Mouse (Mus musculus) liver, embryonic 14.5 days (tissue): Measurements from ENCODE around the gene Olfr530.

Experiments used
- CTCF ChIP-seq: IDR thresholded peaks from 2 replicates; pipeline ENCODE4 v1.5.1; 2016; ENCODE audit warnings: antibody characterized with exemption, low read depth, control low read depth
- EP300 ChIP-seq: IDR thresholded peaks from 2 replicates; pipeline ENCODE4 v1.6.1; 2016; ENCODE audit warnings: antibody characterized with exemption, low read depth

DNA sequence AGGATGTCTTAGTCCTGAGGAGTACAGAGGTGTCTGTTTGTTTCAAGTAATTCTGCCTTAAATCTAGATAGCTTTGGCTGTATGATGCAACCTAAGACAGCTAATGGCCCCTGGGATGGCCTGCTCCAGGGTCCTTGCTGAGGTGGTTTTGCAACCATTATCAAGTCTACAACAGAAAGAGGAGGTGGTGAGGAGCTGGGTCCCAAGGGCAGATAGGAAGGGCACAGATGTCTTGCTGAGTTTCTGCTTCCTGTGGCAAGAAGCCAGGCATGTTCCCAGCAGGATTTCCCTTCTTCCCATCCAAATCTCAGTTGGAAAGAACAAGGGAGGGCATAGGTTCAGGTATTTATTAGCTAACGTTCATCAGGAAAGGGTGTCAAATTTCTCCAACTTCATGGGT, at the start of gene Olfr530:
- TF ChIP-seq EP300 (no peak), CTCF (no peak)
